Mouse (Mus musculus) midbrain, embryonic 16.5 days (tissue): ENCODE measurements around the gene Zfp385a. TPM values are rescaled to one million over a fixed set of nuclear protein-coding genes. Genes with fewer than 3 reads are reported as not detected.
A peak's percentile ranks its signal among the peaks of the same experiment; 100 is the strongest.

Experiments
- ATAC-seq: fragments of 200-750 bp; cut with Nextera tagmentation; 2 replicates; pipeline ENCODE4 v1.8.0; 2017; ENCODE audit warnings: moderate TSS enrichment
- H3K27ac ChIP-seq: fragments of 300-500 bp; sonication (generic); 2 replicates; pipeline ENCODE4 v1.5.1; 2014; ENCODE audit warnings: mild to moderate bottlenecking, low read length, mixed read lengths
- H3K27me3 ChIP-seq: fragments of 300-500 bp; sonication (generic); 2 replicates; pipeline ENCODE4 v1.6.1; 2014; ENCODE audit warnings: low read depth, low read length, mixed read lengths; ENCODE audit not compliant: control insufficient read depth, insufficient read depth
- H3K36me3 ChIP-seq: fragments of 300-500 bp; sonication (generic); 2 replicates; pipeline ENCODE4 v1.6.1; 2014; ENCODE audit warnings: mild to moderate bottlenecking, low read length, moderate library complexity, mixed read lengths; ENCODE audit not compliant: control insufficient read depth, insufficient read depth
- H3K4me1 ChIP-seq: fragments of 300-500 bp; sonication (generic); 2 replicates; pipeline ENCODE4 v1.6.1; 2014; ENCODE audit warnings: mild to moderate bottlenecking, low read length, mixed read lengths; ENCODE audit not compliant: control insufficient read depth, insufficient read depth
- H3K4me2 ChIP-seq: fragments of 300-500 bp; sonication (generic); 2 replicates; pipeline ENCODE4 v1.6.1; 2014; ENCODE audit warnings: mild to moderate bottlenecking, low read length, mixed read lengths
- H3K4me3 ChIP-seq: fragments of 300-500 bp; sonication (generic); 2 replicates; pipeline ENCODE4 v1.5.1; 2014; ENCODE audit warnings: low read depth, mild to moderate bottlenecking, low read length, moderate library complexity, mixed read lengths
- H3K9ac ChIP-seq: fragments of 300-500 bp; sonication (generic); 2 replicates; pipeline ENCODE4 v1.6.1; 2014; ENCODE audit warnings: low read depth, low read length, mixed read lengths
- H3K9me3 ChIP-seq: fragments of 300-500 bp; sonication (generic); replicated peaks from 2 replicates; pipeline ENCODE4 v1.6.1; 2014; ENCODE audit warnings: mild to moderate bottlenecking, low read length, mixed read lengths; ENCODE audit not compliant: control insufficient read depth, poor library complexity, severe bottlenecking
- WGBS: fragments of 180-500 bp; shearing (Covaris S2); extraction: QIAGEN DNeasy Blood & Tissue Kit; methylation state at CpG from one replicate; pipeline ENCODE4 v1.1.7; 2014; 5-methylcytosine and 5-hydroxymethylcytosine counted together
- polyA plus RNA-seq: library from polyadenylated mRNA; unstranded; fragments of >200 nt; fragmentation: Nextera tagmentation; extraction: Ambion mirVana; gene quantifications from 2 replicates; pipeline ENCODE4 v1.2.1, GENCODE M21; 2015

Zfp385a gene
- polyA plus RNA-seq, 1 experiment from 2014 or later = 22.7 TPM

- Histone ChIP-seq H3K4me3 (no peak overlapping the region), H3K36me3 (no peaks in the 10 kb centered on the region), H3K27ac (no peak overlapping the region), H3K4me1 (no peaks in the 10 kb centered on the region), H3K9ac (no peak overlapping the region), H3K4me2 (no peak overlapping the region), H3K27me3 (no peaks in the 10 kb centered on the region), H3K9me3 (no peaks in the 10 kb centered on the region)
- ATAC-seq = no peak
- 80% methylated on average over 4 of the region's 4 CpGs for WGBS
Measured at GRCm38 (mm10) chr15:103375112-103375800, 35.4 kb upstream of the Zfp385a start.

DNA sequence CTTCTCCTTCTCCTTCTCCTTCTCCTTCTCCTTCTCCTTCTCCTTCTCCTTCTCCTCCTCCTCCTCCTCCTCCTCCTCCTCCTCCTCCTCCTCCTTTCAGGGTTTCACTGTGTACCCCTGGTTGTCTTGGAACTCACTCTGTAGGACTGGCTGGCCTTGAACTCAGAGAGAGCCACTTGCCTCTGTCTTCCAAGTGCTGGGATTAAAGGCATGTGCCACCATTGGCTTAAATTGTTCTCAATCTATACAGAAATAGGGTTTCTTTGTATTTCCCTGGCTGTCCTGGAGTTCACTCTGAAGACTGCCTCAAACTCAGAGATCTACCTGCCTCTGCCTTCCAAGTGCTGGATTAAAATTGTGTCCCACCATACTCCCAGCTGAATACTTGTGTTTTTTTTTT, 32.6 kb upstream of the Zfp385a start:
- no peaks in the 10 kb centered on the region for H3K9me3 ChIP-seq
- H3K4me3 ChIP-seq = no peak overlapping the region
- H3K36me3 ChIP-seq = no peaks in the 10 kb centered on the region
- peaks cover under 1% of the 10 kb centered on the region; the same call in 1 of the 2 replicates for H3K27me3 ChIP-seq
- H3K27ac ChIP-seq = no peak overlapping the region
- no peaks in the 10 kb centered on the region for H3K4me1 ChIP-seq
- no peak overlapping the region for H3K9ac ChIP-seq
- no peak for ATAC-seq
- H3K4me2 ChIP-seq = no peak overlapping the region

- H3K9ac ChIP-seq = no peak overlapping the region
- WGBS = 100% methylated on average over 1 of the region's 1 CpGs
- H3K4me1 ChIP-seq = peaks cover 3% of the 10 kb centered on the region; the same call in 1 of the 2 replicates
- H3K4me3 ChIP-seq = no peak overlapping the region
- peaks cover 3% of the 10 kb centered on the region; the same call in 1 of the 2 replicates for H3K27me3 ChIP-seq
- H3K36me3 ChIP-seq = no peaks in the 10 kb centered on the region
- no peak overlapping the region for H3K4me2 ChIP-seq
- no peak overlapping the region for H3K27ac ChIP-seq
- ATAC-seq = no peak
- H3K9me3 ChIP-seq = no peaks in the 10 kb centered on the region
Measured at GRCm38 (mm10) chr15:103371741-103372140, 31.8 kb upstream of the Zfp385a start.

- no peak overlapping the region for H3K9ac ChIP-seq
- no peaks in the 10 kb centered on the region for H3K36me3 ChIP-seq
- no peak for ATAC-seq
- H3K27ac ChIP-seq = no peak overlapping the region
- H3K9me3 ChIP-seq = no peaks in the 10 kb centered on the region
- H3K4me3 ChIP-seq = no peak overlapping the region
- peaks cover 3% of the 10 kb centered on the region; the same call in 1 of the 2 replicates for H3K27me3 ChIP-seq
- whole genome bisulfite sequencing = 53% methylated on average over 2 of the region's 2 CpGs
- no peak overlapping the region for H3K4me2 ChIP-seq
- H3K4me1 ChIP-seq = peaks cover 7% of the 10 kb centered on the region
Measured at GRCm38 (mm10) chr15:103371208-103371607, 31.3 kb upstream of the Zfp385a start.

GRCm38 (mm10) chr15:103370462-103370861, 30.6 kb upstream of the Zfp385a start:
- Histone ChIP-seq H3K9me3 (no peaks in the 10 kb centered on the region), H3K27ac (no peak overlapping the region), H3K4me3 (no peak overlapping the region), H3K9ac (no peak overlapping the region), H3K4me2 (no peak overlapping the region), H3K27me3 (peaks cover 3% of the 10 kb centered on the region; the same call in 1 of the 2 replicates), H3K36me3 (no peaks in the 10 kb centered on the region), H3K4me1 (peaks cover 12% of the 10 kb centered on the region)
- 66% methylated on average over 4 of the region's 4 CpGs for WGBS
- ATAC-seq = no peak

GRCm38 (mm10) chr15:103369123-103369522, 29.2 kb upstream of the Zfp385a start:
- peaks cover 3% of the 10 kb centered on the region; the same call in 1 of the 2 replicates for H3K27me3 ChIP-seq
- H3K4me1 ChIP-seq = peaks cover 12% of the 10 kb centered on the region
- H3K36me3 ChIP-seq = no peaks in the 10 kb centered on the region
- H3K4me2 ChIP-seq = no peak overlapping the region
- WGBS = 76% methylated on average over 1 of the region's 1 CpGs
- no peak overlapping the region for H3K4me3 ChIP-seq
- no peaks in the 10 kb centered on the region for H3K9me3 ChIP-seq
- no peak for ATAC-seq
- H3K9ac ChIP-seq = no peak overlapping the region
- no peak overlapping the region for H3K27ac ChIP-seq

DNA sequence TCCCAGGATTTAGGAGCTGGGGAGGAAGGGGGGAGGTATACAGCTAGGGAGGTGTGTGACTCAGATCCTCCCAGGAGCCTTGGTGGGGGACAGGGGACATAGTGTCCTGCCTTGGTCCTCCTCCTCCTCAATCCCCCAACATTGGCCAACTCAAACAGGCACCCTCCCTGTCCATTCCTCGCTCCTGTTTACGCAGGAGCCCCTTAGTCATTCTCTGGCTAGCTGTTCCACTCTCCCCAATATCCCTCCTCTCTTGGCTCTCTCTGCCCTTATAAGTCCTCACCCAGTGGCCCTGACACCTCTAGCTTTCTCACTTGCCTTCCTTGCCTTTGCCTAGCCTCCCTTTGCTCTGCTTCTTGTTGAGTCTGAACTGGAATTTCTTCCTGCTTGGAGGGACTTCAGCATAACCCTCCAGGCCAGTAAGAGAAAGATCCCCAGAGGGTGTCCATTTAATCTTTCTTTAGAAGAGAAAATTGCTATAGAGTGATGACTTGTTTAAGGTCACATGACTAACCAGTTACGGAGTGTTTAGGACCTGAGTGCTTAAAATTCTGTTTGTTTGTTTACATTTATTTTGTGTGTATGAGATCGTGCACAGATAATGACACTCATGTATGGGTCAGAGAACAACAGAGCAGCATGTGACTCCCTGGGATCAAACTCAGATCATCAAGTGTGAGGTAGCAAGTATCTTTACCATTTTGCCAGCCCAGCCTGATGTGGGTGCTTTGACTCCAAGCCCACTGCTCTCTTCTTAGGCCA, 28.5 kb upstream of the Zfp385a start:
- no peaks in the 10 kb centered on the region for H3K9me3 ChIP-seq
- 75% methylated on average over 4 of the region's 4 CpGs for WGBS
- H3K36me3 ChIP-seq = no peaks in the 10 kb centered on the region
- no peak overlapping the region for H3K4me3 ChIP-seq
- H3K27ac ChIP-seq = no peak overlapping the region
- H3K27me3 ChIP-seq = peaks cover 3% of the 10 kb centered on the region; the same call in 1 of the 2 replicates
- H3K4me2 ChIP-seq = no peak overlapping the region
- no peak for ATAC-seq
- H3K4me1 ChIP-seq = peaks cover 12% of the 10 kb centered on the region
- no peak overlapping the region for H3K9ac ChIP-seq

GRCm38 (mm10) chr15:103366376-103367149, 26.7 kb upstream of the Zfp385a start, which contains the start of gene Itga5:
Gene Itga5, minus strand, starts transcription at chr15:103366763.
- Histone ChIP-seq H3K4me2 (peak within 1 kb of the TSS; percentile 94), H3K9ac (peak within 1 kb of the TSS; percentile 69), H3K4me3 (peak within 1 kb of the TSS; percentile 51), H3K36me3 (no peaks in the 10 kb centered on the region), H3K27ac (no peak within 1 kb of the TSS), H3K4me1 (peaks cover 12% of the 10 kb centered on the region), H3K27me3 (peaks cover 3% of the 10 kb centered on the region; the same call in 1 of the 2 replicates), H3K9me3 (no peaks in the 10 kb centered on the region)
- 1% methylated on average over 42 of the region's 51 CpGs for WGBS
- peak; percentile 73 for ATAC-seq
